Mouse (Mus musculus): Measurements from ENCODE around the gene Siglech.
A peak's percentile ranks its signal among the peaks of the same experiment; 100 is the strongest.
"Not testable (repeated sequence)": the region's sequence is repeated elsewhere in the genome, so short reads cannot be mapped to it uniquely, and the experiment has no call there.

Gene Siglech

DNA sequence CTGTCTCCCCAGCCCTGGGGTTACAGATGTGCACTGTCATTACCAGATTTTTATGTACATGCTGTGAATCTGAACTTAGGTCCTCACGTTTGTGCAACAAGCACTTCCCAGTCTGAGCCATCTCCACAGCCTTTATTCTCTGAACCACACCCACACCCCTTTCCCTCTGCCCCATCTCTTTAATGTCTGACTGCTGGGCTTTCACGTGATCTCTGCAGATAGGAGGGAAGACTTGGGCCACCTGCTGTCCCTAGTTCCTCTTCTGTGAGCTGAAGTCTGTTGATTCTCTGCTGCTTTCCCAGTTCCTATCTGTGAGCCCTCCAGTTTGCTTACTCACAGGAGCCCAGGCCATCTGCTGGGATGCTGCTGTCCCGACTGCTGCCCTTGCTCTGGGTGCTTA is at the start of gene Siglech:
Siglech (plus strand) TSS at position 253 of the 400 bp plus-strand sequence.
- no peak for DNase-seq (ENCODE audit: low read depth, low spot score)

DNA sequence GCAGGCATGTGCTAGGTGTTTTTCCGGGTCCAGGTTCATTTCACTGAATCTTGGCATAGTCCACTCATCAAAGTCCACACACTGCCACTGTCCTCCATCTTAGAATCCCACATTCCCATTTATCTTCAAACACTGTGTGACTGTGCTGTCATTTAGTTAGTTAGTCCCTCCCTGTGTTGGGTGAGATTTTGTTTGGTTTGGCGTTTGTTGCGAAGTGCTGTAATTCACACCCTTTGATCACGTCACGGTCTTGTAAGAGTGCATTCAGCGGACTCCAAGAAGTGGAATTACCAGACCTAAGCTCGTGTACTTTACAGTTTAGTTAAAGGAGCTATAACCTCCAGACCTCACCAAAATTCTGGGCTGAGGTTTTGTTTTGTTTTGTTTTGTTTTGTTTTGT is 45.3 kb upstream of the Siglech start:
- DNase-seq (ENCODE audit: low read depth, low spot score), result no peak

DNA sequence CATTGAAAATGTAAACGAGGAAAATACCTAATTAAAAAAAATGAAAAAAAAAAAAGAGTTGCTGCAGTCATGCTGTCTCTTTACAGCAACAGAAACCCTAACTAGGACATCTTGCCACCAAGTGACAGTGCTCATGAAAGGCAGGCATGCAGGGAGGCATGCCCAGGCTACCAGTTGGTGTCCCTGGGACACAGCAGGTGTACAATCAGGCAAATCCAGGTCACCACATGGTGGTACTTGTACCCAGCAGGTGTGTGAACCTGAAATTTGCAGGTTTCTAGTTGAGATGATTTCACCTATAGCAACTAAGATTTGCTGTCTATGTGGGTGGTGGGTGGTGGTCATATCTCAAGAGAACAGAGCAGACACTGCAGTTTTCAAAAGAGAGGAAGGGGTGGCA is 39.1 kb upstream of the Siglech start:
- DNase-seq (ENCODE audit: low read depth, low spot score), result no peak

DNA sequence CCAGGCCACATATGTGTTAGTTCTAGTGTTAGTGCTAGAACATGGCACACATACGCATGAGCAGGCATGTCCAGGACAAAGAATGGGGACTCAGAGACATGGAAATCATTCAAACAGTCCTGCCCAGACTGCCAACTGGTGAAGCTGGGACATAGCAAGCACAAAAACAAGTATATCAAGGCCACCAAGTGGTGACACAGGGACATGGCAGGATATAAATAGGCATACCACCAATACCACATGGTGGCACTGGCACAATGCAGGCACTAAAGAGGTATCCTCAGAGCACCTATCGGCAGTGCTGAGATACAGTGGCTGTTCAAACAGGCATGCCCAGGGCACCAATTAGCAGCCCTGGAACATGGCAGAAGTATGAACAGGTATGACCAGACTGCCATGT is 33.5 kb upstream of the Siglech start:
- no peak for DNase-seq (ENCODE audit: low read depth, low spot score)

GRCm38 (mm10) chr7:55737125-55737912 is 30.7 kb upstream of the Siglech start:
- DNase-seq (ENCODE audit: low read depth, low spot score), result no peak

GRCm38 (mm10) chr7:55743614-55744267 is 24.2 kb upstream of the Siglech start:
- no peak for DNase-seq (ENCODE audit: low read depth, low spot score)

DNA sequence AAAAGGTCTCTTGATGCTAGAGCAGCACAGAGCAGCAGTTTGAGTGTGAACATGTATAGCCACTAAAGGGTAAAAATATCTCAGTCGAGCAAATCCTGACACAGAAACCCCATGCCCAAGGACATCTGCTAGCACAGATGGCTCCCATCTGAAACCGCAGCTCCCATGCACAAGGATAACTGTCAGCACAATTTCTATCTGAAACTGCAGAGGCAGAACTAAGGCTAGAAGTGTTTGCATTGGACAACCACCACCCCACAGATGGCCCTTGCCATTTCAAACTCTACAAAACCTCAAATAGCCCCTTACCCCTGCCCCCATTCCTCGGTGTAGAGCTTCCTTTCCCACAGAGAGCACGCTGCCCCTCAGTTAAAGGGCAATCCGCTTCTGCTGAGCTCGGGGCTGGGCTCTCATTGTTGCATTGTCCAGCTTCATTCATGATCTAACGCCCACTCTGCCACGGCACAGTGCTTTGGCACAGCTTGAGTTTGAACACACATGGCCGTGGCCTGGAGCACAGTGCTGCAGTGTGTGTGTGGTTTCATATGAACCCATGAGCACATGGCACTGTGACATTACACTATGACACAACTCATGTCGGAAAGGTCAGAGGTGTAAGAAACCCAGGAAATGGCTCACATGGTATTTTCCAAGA is 23.3 kb upstream of the Siglech start:
- no peak for DNase-seq (ENCODE audit: low read depth, low spot score)

GRCm38 (mm10) chr7:55750841-55751240 is 17.1 kb upstream of the Siglech start:
- no peak for DNase-seq (ENCODE audit: low read depth, low spot score)

DNA sequence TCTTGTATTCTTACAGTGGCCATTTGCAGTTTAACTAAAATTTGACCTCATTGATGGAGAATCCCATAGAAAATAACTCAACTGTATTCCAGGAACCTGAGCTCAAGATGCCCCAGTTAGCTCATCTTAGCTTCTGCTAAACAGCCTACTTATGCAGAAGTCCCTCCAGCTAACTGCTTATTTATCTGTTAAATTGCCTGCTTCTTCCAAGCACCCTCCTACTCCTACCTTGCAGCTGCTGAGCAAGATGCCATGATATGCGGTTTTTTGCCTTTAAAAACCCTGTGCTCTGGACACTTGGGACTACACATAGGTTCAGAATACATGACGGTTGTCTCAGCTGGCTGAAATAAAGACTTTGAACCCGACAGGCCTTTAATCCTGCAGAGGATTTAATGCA is 8.6 kb upstream of the Siglech start:
- DNase-seq (ENCODE audit: low read depth, low spot score), result no peak

DNA sequence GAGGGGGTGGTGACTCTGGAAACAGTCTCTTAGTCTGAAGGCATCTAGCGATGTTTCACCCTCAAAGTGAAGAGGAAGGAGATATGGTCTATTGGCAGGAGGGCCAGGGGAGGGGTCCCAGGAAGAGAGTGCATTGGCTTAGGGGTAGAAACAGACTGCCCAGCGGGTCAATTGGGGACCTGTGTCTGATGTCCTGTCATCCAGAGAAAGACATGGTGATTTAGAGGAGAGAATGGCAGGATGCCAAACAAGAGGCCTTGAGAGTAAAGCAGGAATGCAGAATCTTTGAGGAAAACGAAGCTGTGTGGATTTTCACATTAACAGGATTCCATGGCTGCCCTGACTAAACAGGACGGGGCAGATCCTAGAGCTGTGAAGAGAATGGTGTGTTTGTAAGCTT is 12.0 kb downstream of the Siglech start:
- DNase-seq (ENCODE audit: low read depth, low spot score), result no peak

DNA sequence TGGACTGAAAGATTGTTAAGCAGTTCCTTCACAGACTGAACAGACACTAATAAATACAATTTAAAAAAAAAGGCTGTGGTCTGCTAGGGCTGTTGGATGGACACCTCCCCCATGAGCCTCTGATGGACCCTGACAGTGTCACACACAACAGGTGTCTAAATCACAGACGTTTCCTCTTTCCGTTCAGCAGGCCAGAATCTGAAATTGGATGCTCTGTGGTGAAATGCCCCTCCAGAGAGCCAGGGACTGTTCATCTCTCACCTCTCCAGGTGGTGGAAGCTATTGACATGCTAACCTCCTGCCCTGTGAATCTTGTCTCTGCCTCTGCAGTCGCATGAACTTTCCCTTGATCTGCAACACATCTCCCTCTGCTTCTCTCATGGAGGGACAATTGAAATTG is 14.5 kb downstream of the Siglech start:
- DNase-seq (ENCODE audit: low read depth, low spot score), result no peak

- DNase-seq (ENCODE audit: low read depth, low spot score), result no peak
Measured at GRCm38 (mm10) chr7:55784580-55784979, 16.6 kb downstream of the Siglech start.

DNA sequence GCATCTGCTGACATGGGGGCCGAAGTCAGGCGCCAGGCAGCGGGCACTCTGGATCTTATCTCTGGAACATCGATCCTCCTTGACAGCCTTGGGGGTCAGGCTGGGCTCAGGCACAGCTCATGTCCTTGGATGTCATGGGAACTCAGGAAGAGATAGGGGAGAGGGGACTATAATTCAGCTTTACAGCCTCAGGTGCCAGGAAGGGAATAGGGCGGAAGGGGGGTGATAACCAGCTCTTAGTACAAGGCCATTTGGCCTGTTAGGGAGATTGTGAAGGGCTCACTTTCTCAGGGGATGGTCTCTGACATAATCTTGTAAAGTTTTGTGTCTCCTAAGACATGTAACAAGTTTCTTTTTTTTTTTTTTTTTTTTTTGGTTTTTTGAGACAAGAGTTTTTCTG is 22.6 kb downstream of the Siglech start:
- not testable (repeated sequence) for DNase-seq (ENCODE audit: low read depth, low spot score)

- no peak for DNase-seq (ENCODE audit: low read depth, low spot score)
Measured at GRCm38 (mm10) chr7:55792280-55792679, 24.3 kb downstream of the Siglech start.

- no peak for DNase-seq (ENCODE audit: low read depth, low spot score)
Measured at GRCm38 (mm10) chr7:55793236-55793951, 25.4 kb downstream of the Siglech start.

DNA sequence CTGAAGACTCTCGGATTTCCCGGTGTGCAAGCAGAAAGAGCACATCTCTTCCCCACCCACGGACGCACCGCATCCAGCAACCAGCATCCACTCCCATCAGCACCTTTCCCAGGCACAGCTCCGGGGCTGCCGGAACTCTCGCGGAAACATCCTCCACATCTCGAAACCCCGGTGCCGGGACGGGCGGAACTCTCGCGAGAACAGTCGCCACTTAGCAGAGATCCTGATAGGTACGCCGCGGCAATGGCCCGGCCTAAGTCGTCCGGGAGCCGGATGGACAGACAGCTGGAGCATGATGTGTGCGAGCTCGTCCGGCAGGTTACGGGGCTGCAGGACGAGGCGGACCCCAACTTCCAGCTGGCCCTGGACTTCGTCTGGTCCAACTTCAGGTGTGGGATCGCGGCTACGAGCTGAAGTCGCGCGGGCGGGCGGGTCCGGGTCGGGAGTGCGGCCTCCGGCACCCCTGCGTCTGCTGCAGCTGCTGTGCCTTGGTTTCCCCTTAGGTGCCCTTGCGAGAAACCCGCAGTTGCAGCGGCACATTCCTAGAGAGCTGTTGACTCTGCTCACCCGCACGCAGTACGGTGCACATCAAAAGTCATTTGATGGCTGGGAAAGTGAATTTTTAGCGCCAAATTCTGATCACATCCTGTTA is 26.1 kb downstream of the Siglech start, which contains the start of gene Tubgcp5:
Tubgcp5 (plus strand) TSS at position 203 of the 652 bp plus-strand sequence.
- DNase-seq (ENCODE audit: low read depth, low spot score), result peak; percentile 97

- no peak for DNase-seq (ENCODE audit: low read depth, low spot score)
Measured at GRCm38 (mm10) chr7:55799981-55800380, 32.0 kb downstream of the Siglech start.

DNA sequence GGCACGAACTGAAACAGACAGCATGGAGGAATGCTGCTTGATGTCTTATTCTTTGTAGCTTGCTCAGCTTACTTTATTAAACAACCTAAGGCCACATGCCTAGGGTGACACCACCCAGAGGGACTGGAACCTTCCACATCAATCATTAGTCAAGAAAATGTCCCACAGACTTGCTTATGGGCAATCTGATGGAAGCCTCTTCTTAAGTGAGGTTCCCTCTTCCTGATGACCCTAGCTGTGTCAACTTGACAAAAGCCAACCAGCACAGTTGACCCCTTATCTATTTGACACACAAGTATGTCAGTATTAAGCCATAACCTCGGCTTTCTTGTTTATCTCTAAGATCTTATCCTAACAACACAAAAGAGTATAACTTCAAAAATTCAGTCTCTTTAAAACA is 42.0 kb downstream of the Siglech start:
- DNase-seq (ENCODE audit: low read depth, low spot score), result no peak

DNA sequence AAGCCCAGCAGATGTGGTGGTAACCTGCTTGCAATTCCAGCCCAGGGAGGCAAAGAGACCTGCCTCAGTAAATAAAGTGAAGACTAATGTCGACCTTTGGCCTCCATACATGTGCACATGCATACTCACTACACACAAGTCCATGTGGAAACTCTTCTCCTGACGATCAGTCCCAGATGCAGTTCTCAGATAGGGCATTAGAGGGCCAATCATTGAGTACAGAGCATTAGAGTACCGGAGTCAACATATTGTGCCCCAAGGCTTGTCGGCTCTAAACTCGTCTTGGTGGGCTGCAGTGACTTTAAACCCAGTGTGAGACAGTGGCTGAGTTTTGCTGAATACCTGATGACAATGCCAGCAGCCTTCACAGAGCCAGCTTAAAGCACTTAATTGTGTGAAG is 56.5 kb downstream of the Siglech start:
- DNase-seq (ENCODE audit: low read depth, low spot score), result no peak

GRCm38 (mm10) chr7:55827551-55827950 is 59.6 kb downstream of the Siglech start:
- no peak for DNase-seq (ENCODE audit: low read depth, low spot score)

All from CD4-positive, CD25-positive, alpha-beta regulatory T cell, adult 2 months (primary cell).